Mouse (Mus musculus) c-Kit-negative CD71-positive TER-119-positive erythroid progenitor cells, embryonic 14.5 days (primary cell): ENCODE measurements around the gene Il27.
"Not testable (repeated sequence)": the region's sequence is repeated elsewhere in the genome, so short reads cannot be mapped to it uniquely, and the experiment has no call there.

Experiments used
- DNase-seq: peaks from one replicate; pipeline ENCODE4 v3.0.0-alpha.2; 2013; ENCODE audit warnings: low read depth, low spot score

Il27 gene

GRCm38 (mm10) chr7:126594862-126595561 is at the start of gene Il27:
TSS of gene Il27 (minus strand) at chr7:126594941.
- DNase-seq, result no peak

DNA sequence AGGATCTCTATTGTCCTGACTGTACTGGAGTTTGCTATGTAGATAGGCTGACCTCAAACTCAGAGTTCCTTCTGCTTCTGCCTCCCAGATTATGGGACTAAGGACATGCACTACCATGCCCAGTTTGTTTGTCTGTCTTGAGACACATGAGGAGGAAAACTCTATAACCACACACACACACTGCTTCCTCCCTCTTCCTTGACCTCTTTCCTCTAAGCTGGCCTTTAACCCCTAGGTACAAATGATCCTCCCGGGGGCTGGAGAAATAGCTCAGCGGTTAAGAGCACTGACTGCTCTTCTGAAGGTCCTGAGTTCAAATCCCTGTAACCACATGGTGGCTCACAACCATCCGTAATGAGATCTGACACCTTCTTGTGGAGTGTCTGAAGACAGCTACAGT is 49.6 kb upstream of the Il27 start:
- DNase-seq, result no peak

- not testable (repeated sequence) for DNase-seq
Measured at GRCm38 (mm10) chr7:126643244-126643617, 48.5 kb upstream of the Il27 start.

DNA sequence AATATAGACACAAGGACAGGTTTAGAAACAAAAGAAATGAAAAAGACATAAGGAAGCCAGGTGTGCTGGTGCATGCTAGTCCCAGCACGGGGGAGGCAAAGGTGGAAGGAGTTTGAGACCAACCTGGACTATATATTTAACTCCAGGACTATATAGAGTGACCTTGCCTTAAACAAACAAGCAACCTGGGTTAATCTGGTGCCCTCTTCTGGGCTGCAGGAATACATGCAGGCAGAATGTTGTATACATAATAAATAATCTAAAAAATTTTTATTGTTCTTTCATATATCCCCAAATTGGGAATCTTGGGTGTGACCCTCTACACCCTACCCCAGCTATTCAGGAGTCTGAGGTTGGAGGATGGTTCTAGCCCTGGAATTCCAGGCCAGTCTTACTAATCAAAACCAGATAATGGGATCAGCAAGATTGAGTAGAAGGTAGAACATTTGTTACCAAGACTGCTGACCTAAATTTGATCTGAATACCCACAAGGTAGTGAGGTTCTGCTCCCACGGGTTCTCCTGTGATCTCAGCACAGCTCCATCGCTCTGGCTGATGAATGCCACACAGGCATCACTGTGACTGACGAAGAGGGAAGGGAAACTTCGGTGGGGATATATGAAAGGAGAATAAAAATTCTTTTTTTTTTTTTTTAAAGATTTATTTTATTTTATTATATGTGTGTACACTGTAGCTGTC is 48.0 kb upstream of the Il27 start:
- DNase-seq, result no peak

DNA sequence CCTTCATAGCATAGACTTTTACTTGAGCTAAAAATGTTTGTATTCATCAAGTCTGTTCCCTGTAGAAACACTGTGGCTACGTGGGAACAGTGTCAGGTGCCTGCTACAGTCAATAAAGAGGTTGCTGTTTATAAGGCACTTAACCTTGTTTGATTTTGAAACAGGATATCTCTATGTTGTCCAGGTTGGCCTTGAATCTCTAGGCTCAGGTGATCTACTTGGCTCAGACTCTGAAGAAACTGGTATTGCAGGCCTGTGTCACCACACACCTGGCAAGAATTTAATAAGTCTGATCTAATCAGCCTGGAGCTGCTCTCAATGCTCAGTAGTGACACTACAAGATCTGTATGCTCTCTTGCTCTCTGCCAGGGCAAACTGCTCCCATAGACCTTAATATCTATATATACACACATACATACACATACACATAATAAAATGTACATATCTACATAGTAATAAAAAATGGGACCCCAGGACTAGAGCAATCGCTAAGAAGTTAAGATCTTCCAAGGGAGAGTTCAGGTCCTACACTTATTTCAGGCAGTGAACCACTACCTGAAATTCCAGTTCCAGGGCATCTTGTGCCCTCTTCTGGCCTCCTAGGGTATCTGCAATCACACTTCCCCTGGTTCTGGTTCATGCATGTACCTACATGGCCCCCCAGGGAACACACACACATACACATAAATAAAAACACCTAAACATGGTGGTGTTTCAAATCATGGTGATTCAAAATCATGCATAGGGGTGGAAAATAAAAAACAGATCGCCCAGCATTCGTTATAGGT is 42.2 kb upstream of the Il27 start:
- DNase-seq, result no peak

- no peak for DNase-seq
Measured at GRCm38 (mm10) chr7:126635375-126635774, 40.6 kb upstream of the Il27 start.

GRCm38 (mm10) chr7:126632478-126632877 is 37.7 kb upstream of the Il27 start:
- no peak for DNase-seq

DNA sequence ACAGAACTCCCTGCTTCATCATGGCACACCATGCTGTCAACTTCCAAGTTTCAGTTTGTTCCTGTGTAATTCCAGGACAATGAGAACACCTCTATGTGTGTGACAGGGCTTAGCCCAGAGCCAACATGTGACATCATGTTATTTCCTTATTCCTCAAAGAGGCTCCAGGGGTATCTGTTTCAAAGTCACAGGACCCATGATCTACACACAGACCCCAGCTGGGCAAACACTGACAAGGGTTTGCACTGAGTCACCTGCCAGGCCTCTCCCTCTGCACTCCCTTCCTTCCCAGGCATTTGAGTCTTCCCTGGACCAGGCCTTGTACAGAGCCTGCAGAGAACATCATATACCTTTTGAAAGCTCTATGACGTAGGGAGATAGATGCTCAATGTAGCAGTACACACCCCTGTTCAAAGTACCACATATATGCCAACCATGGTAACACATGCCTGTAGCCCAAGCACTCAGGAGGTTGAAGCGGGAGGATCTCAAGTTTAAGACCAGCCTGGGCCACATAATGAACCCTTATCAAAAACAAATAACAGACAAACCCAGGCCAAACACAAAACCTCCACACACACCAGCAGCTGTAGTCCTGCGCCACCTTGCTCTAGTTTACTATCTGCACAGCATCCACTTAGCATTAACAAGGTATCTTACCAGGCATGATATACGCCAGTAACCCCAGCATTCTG is 36.2 kb upstream of the Il27 start, which contains the start of gene Nupr1:
Gene Nupr1, minus strand, starts transcription at position 38 of the 695 bp plus-strand sequence.
- DNase-seq, result no peak

GRCm38 (mm10) chr7:126629915-126630314 is 35.2 kb upstream of the Il27 start:
- DNase-seq, result no peak

- DNase-seq, result no peak
Measured at GRCm38 (mm10) chr7:126628111-126628510, 33.4 kb upstream of the Il27 start.

DNA sequence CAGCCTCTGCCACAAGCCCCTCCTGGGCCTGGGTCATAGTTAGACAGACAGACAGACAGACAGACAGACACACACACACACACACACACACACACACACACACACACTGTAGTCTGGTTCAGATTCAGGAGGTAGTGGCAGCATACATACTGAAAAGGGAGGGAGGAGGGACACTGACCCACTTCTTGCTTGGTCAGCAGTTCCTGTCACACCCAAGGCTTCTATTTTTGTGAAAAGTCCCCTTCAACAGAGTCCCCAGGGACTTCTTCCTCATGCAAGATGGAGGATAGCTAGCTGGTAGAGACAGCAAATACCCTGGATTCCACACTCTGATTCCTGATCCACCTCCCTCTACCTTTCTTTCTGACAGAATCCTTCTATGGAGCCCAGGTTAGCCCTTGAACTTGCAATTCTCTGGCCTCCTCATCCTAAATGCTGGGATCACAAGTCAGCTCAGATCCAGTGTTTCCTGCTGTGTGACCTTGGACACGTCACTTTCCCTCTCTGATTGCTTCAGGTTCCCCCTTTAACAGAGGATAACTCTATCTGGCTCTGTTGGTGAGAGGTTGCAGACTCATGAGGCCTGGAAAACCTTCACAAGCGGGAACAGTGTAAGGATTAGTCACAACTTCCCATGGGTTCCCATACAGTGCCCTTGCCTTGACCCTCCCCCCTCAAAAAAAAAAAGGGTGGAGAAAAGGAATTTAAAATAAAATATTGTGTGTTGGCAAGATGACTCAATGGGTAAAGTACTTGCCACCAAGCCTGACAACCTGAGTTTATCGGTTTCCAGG is 31.3 kb upstream of the Il27 start:
- DNase-seq, result no peak

GRCm38 (mm10) chr7:126625369-126625768 is 30.6 kb upstream of the Il27 start:
- peak; percentile 45 for DNase-seq

- DNase-seq, result no peak
Measured at GRCm38 (mm10) chr7:126624774-126625173, 30.0 kb upstream of the Il27 start.

DNA sequence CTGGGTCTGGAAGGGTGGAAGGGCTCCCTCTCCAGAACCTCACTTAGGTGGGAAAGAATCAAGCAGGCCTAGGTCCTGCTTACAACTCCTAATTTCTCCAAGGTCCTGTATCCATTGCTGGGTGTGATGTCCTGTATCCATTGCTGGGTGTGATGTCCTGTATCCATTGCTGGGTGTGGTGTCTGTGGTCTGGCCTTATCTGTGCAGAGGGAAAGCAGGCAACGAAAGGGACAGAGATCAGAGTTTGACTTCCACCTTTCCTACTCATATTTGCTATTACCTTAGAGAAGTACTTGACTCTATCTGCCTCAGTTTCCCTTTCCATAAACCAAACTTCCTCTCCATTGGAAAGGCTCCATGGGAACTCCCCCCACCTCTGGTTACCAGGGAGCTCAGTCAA is 28.6 kb upstream of the Il27 start:
- no peak for DNase-seq

DNA sequence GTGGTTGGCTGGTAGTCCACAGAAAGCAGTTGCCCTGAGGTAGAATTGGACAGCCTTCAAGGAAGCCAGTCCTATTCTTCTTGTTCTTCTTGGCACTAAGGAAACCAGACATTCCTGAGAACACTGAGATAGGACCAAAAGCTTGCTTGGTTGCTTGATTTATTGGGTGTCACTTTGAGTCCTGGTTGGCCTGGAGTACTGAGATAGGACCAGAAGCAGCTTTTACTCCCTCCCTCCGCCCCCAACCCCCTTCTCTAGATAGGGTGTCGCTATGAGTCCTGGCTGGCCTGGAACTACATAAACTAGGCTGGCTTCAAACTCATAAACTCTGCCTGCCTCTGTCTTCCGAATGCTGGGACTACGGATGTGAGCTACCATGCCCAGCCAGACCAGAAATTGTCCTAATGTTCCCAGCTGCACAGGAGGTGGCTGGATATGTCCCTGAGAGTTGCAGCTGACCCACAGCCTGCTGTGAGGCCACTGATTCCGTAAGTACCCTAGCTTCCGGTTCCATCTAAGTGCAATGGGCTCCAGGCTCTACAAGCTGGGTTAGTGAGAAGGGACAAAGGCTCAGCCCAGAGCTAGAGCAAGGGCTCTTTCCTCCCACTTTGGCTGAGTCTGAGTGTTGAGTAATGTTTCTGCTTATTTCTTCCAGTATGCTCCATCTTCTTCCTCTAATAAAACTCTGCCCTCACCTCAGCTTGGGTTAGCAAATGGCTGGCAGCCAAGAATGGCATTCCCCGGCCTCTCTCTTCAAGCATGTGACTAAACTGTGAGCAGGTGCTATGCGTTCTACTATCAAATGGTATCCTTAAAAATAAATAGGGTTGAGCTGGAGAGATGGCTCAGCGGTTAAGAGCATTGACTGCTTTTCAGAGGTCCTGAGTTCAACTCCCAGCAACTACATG is 27.0 kb upstream of the Il27 start:
- DNase-seq, result no peak

- DNase-seq, result no peak
Measured at GRCm38 (mm10) chr7:126619559-126620275, 25.0 kb upstream of the Il27 start.

DNA sequence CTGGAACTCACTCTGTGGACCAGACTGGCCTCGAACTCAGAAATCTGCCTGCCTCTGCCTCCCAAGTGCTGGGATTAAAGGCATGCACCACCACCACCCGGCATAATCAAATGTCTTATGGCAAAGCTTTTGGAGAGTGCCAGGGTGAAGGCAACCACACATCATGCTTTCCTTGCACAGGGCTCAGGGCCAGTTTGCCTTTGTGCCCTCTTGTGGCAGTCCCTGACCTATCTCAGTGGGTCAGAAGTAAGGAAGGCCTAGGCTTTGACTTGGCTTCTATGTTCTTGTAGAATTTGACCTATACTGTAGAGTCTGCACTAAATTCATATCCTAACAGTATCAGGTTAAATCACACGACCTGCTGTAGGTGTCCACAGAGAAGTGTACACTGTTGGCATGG is 22.0 kb upstream of the Il27 start:
- DNase-seq, result no peak

GRCm38 (mm10) chr7:126612736-126613135 is 18.0 kb upstream of the Il27 start:
- no peak for DNase-seq

- DNase-seq, result no peak
Measured at GRCm38 (mm10) chr7:126607796-126608195, 13.1 kb upstream of the Il27 start.
